Mouse (Mus musculus): Measurements from ENCODE around the gene Gm4491. TPM values are rescaled to one million over a fixed set of nuclear protein-coding genes. Genes with fewer than 3 reads are reported as not detected.

The Gm4491 gene
- not detected for polyA plus RNA-seq (2014; fragmentation: Illumina TruSeq; extraction: RNeasy Lipid Tissue Mini Kit (QIAGEN cat#74804); ENCODE audit: insufficient read depth, low read depth, low replicate concordance)

GRCm38 (mm10) chr14:57115823-57116544 lies at the start of gene Gm4491:
Gm4491 (minus strand) TSS chr14:57115883.

GRCm38 (mm10) chr14:57133161-57133661 lies 17.5 kb upstream of the Gm4491 start, which contains the start of gene Gjb6:
Gjb6 (minus strand) TSS chr14:57133611.

GRCm38 (mm10) chr14:57104106-57105023 lies 11.3 kb downstream of the Gm4491 start, which contains the start of gene Gjb2:
Gjb2 (minus strand) TSS chr14:57104702.

Other genes starting within 250 kb of the Gm4491 start
- gene Zmym2, start 229.2 kb downstream of the Gm4491 start, polyA plus RNA-seq (2014; fragmentation: Illumina TruSeq; extraction: RNeasy Lipid Tissue Mini Kit (QIAGEN cat#74804); ENCODE audit: insufficient read depth, low read depth, low replicate concordance) = 18.0 TPM
- gene Gja3, start 57.8 kb downstream of the Gm4491 start, polyA plus RNA-seq (2014; fragmentation: Illumina TruSeq; extraction: RNeasy Lipid Tissue Mini Kit (QIAGEN cat#74804); ENCODE audit: insufficient read depth, low read depth, low replicate concordance) = 0.11 TPM
- 2.3 TPM for gene Gjb2, start 11.2 kb downstream of the Gm4491 start, polyA plus RNA-seq (2014; fragmentation: Illumina TruSeq; extraction: RNeasy Lipid Tissue Mini Kit (QIAGEN cat#74804); ENCODE audit: insufficient read depth, low read depth, low replicate concordance)
- gene Gjb6, start 17.7 kb upstream of the Gm4491 start, polyA plus RNA-seq (2014; fragmentation: Illumina TruSeq; extraction: RNeasy Lipid Tissue Mini Kit (QIAGEN cat#74804); ENCODE audit: insufficient read depth, low read depth, low replicate concordance) = 8.0 TPM

Measured in lung, adult 10 weeks (tissue).